Mouse (Mus musculus) lung, embryonic 16.5 days (tissue): ENCODE data around the gene Dscam. TPM values are rescaled to one million over a fixed set of nuclear protein-coding genes. Genes with fewer than 3 reads are reported as not detected.

Experiments used
- ATAC-seq: fragments of 200-750 bp; cut with Nextera tagmentation; 2 replicates; pipeline ENCODE4 v1.8.0; 2017; ENCODE audit warnings: low read depth, mild to moderate bottlenecking, moderate library complexity
- H3K27ac ChIP-seq: fragments of 300-500 bp; sonication (generic); 2 replicates; pipeline ENCODE4 v1.5.1; 2014; ENCODE audit warnings: mild to moderate bottlenecking, control low read depth, low read length
- H3K27me3 ChIP-seq: fragments of 300-500 bp; sonication (generic); 2 replicates; pipeline ENCODE4 v1.6.1; 2014; ENCODE audit warnings: low read depth, low read length, mixed read lengths; ENCODE audit not compliant: control insufficient read depth, insufficient read depth
- H3K36me3 ChIP-seq: fragments of 300-500 bp; sonication (generic); 2 replicates; pipeline ENCODE4 v1.6.1; 2014; ENCODE audit warnings: low read length; ENCODE audit not compliant: control insufficient read depth, insufficient read depth
- H3K4me1 ChIP-seq: fragments of 300-500 bp; sonication (generic); replicated peaks from 2 replicates; pipeline ENCODE4 v1.6.1; 2014; ENCODE audit warnings: low read length, mixed read lengths; ENCODE audit not compliant: control insufficient read depth, insufficient read depth
- H3K4me2 ChIP-seq: fragments of 300-500 bp; sonication (generic); 2 replicates; pipeline ENCODE4 v1.6.1; 2014; ENCODE audit warnings: low read depth, low read length, control low read depth
- H3K4me3 ChIP-seq: fragments of 300-500 bp; sonication (generic); 2 replicates; pipeline ENCODE4 v1.5.1; 2014; ENCODE audit warnings: mild to moderate bottlenecking, low read length, control low read depth
- H3K9ac ChIP-seq: fragments of 300-500 bp; sonication (generic); 2 replicates; pipeline ENCODE4 v1.6.1; 2014; ENCODE audit warnings: low read length, control low read depth
- H3K9me3 ChIP-seq: fragments of 300-500 bp; sonication (generic); 2 replicates; pipeline ENCODE4 v1.6.1; 2016; ENCODE audit warnings: low read length; ENCODE audit not compliant: control insufficient read depth
- WGBS: fragments of 180-500 bp; shearing (Covaris S2); extraction: QIAGEN DNeasy Blood & Tissue Kit; methylation state at CpG from one replicate; pipeline ENCODE4 v1.1.7; 2014; 5-methylcytosine and 5-hydroxymethylcytosine counted together
- polyA plus RNA-seq: library from polyadenylated mRNA; unstranded; fragments of >200 nt; fragmentation: Nextera tagmentation; extraction: Ambion mirVana; gene quantifications from 2 replicates; pipeline ENCODE4 v1.2.1, GENCODE M21; 2015

The Dscam gene
- polyA plus RNA-seq, 1 experiment from 2014 or later, result not detected

DNA sequence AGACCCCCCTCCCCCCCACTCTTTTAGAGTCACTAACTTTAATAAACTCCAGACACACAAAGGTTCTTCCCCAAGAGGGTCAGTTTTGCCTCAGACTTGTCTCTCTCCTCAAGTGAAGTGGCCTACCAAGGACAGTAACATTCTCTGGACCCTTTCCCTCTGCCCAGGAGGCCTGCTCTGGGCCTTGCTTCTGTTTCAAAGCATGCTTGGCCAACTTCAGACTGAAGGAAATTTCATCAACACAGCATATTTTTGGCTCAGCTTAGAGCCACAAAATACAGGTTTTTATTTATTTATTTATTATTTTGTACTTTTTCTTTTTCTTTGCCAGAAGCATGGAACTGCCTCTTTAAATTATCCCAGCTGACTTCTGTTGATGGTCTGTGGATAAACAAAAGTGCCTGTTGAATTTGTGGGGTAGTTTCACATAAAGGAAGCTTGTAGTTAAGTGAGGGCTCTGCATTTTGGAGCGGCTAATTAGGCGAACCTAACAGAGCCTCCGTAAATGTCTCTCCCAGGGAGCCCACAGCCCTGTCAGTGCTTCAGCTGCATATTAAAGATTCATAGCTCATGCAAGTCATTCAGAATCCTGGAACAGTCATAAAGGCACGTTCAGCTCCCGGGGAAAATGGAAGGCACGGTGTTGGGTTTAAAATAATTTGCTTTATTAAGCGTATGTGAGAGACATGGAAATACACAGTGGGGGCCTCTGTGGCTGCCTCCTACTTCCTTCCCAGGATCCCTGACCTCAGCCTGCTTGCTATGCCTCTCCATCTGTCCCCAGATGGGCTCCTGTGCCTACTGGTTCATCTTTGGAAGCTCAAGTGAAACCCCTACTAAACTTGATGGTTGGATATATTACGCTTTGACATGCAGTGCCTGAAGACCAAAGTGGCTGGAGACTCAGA lies 606.9 kb downstream of the Dscam start:
- H3K4me3 ChIP-seq, result no peak overlapping the region
- no peak overlapping the region for H3K4me2 ChIP-seq
- no peak overlapping the region for H3K9ac ChIP-seq
- no peak overlapping the region for H3K27ac ChIP-seq
- H3K4me1 ChIP-seq, result no peaks in the 10 kb centered on the region
- no peaks in the 10 kb centered on the region for H3K27me3 ChIP-seq
- no peak for ATAC-seq
- H3K36me3 ChIP-seq, result no peaks in the 10 kb centered on the region
- H3K9me3 ChIP-seq, result no peaks in the 10 kb centered on the region
- WGBS, result 70% methylated on average over 8 of the region's 8 CpGs

DNA sequence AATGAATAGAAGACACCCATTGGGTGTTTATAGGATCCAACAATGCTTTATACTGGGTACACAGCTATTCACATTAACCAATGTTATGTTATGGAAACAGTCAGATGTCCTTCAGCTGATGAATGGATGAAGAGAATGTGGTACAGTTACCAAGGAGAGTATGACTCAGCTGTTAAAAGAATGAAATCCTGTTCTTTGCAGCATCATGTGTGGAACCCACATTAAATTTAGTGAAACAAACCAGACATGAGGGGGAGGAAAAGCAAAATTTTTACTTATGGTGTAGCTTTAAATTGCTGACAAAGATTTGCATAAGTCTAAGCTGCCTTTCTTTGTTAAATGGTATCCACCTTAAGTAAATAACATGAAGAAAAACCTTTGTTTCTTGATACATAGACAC lies 610.8 kb downstream of the Dscam start:
- H3K4me1 ChIP-seq, result no peaks in the 10 kb centered on the region
- no peak overlapping the region for H3K4me3 ChIP-seq
- ATAC-seq, result no peak
- no peaks in the 10 kb centered on the region for H3K27me3 ChIP-seq
- no peak overlapping the region for H3K27ac ChIP-seq
- no peaks in the 10 kb centered on the region for H3K36me3 ChIP-seq
- H3K9ac ChIP-seq, result no peak overlapping the region
- no peak overlapping the region for H3K4me2 ChIP-seq
- H3K9me3 ChIP-seq, result no peaks in the 10 kb centered on the region

DNA sequence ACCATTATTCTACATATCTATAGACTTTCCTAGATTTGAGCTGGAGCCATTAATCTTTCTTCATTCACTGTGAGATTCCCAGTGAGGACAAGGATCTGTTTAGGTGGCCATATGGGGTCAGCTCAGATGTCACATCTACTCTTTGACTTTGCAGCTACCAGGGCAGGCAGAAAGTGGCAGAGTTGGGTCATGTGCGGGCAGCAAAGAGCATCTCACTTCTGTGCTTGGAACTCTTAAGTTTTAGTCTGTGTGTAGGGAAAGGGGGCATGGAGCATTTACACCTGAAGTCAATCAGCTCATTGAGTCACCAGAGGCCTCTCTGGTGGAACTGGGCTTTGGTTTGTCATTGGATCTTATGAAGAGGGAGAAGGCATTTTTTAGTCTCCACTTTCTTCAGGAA lies 612.2 kb downstream of the Dscam start:
- no peak for ATAC-seq
- WGBS, result 71% methylated on average over 1 of the region's 1 CpGs

DNA sequence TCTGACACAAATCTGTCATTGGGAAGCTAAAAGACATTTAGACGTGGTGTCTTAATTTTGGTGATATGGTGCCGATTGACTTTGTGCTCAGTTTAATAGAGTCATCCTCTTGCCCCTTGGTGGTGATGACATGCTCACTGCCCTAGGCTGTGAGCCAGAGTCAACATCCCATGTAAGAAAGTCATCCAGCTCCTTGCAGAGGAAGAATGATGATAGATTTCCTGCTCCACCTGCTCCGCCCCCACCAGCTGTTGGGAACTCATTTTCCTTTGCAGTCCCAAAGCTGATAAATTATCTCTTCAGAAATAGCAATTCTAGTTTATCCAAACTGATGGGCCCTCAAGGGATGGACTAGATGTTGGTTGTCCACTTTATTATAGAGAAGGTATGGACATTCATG lies 613.9 kb downstream of the Dscam start:
- Histone ChIP-seq H3K27ac (no peak overlapping the region), H3K4me3 (no peak overlapping the region), H3K4me2 (no peak overlapping the region), H3K36me3 (no peaks in the 10 kb centered on the region), H3K9ac (no peak overlapping the region), H3K27me3 (no peaks in the 10 kb centered on the region), H3K4me1 (no peaks in the 10 kb centered on the region), H3K9me3 (no peaks in the 10 kb centered on the region)
- ATAC-seq, result no peak
- WGBS, result 61% methylated on average over 3 of the region's 3 CpGs

More for the DNA sequence above, 612.2 kb downstream of the Dscam start:
- Histone ChIP-seq H3K9me3 (no peaks in the 10 kb centered on the region), H3K4me1 (no peaks in the 10 kb centered on the region), H3K4me2 (no peak overlapping the region), H3K4me3 (no peak overlapping the region), H3K27ac (no peak overlapping the region), H3K27me3 (no peaks in the 10 kb centered on the region), H3K36me3 (no peaks in the 10 kb centered on the region), H3K9ac (no peak overlapping the region)

DNA sequence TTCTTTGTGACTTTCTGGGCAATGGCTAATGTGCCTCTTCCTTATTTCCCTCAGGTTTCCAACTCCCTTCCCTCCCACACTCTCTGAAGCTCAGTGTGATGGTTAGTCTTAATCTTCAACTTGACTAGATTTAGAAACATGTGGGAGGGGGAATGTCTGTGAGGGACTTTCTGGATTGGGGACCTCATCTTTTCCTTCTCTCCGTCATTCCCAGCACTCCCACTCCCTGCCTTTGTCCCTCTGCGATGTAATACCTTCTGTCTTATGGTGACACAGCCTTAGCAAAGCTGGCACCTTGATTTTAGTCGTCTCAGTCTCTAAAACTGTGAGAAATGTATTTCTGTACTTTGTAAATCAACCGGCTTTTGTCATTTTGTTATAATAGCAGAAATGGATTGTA lies 615.1 kb downstream of the Dscam start:
- Histone ChIP-seq H3K36me3 (no peaks in the 10 kb centered on the region), H3K9ac (no peak overlapping the region), H3K4me3 (no peak overlapping the region), H3K27me3 (no peaks in the 10 kb centered on the region), H3K9me3 (no peaks in the 10 kb centered on the region), H3K4me1 (no peaks in the 10 kb centered on the region), H3K4me2 (no peak overlapping the region), H3K27ac (no peak overlapping the region)
- 67% methylated on average over 4 of the region's 4 CpGs for WGBS
- ATAC-seq, result no peak

DNA sequence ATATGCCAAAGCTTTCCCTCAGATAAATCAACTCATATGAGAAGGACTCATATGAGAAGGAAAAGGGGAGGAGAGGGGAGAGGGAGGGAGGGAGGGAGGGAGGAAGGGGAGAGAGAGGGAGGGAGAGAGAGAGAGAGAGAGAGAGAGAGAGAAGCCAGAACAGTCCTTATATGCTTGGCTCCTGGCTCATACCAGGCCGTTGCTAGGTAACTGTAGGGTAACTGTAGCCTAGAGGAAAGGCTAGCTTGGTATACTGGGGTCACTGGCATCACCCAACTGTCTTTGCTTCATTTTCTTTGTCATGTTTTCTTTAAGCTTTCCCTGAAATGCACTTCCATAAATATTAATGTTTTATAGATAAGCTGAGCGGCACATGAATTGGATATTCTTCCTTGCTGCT lies 617.9 kb downstream of the Dscam start:
- H3K27me3 ChIP-seq, result no peaks in the 10 kb centered on the region
- H3K36me3 ChIP-seq, result no peaks in the 10 kb centered on the region
- no peak overlapping the region for H3K27ac ChIP-seq
- no peaks in the 10 kb centered on the region for H3K9me3 ChIP-seq
- 75% methylated on average over 2 of the region's 2 CpGs for WGBS
- no peak overlapping the region for H3K4me2 ChIP-seq
- no peaks in the 10 kb centered on the region for H3K4me1 ChIP-seq
- no peak overlapping the region for H3K9ac ChIP-seq
- H3K4me3 ChIP-seq, result no peak overlapping the region
- ATAC-seq, result no peak

DNA sequence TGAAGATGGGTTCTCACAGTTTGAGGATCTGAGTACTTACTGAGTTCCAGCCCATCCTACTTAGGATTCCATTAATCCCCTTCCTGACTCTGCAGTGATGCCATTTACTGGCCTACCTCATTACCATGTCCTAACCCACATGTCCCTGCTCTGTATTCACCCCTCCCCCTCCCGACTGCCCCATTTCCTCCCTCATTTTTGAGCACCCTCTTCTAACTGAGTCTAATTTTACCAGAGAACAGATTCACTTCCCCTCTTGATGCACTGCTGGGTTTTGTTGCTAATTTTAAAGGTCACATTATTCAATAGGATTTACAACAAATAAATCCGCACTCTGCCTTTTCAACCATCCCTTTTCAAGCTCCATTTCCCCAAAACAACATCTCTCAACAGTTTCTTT lies 629.5 kb downstream of the Dscam start:
- Histone ChIP-seq H3K4me2 (no peak overlapping the region), H3K9me3 (no peaks in the 10 kb centered on the region), H3K36me3 (no peaks in the 10 kb centered on the region), H3K4me3 (no peak overlapping the region), H3K27me3 (no peaks in the 10 kb centered on the region), H3K9ac (no peak overlapping the region), H3K27ac (no peak overlapping the region), H3K4me1 (no peaks in the 10 kb centered on the region)
- ATAC-seq, result no peak
- 61% methylated on average over 2 of the region's 2 CpGs for WGBS

Other genes with a start within 250 kb of the Dscam start
- 10.0 and 11.9 TPM in 2 replicates for gene Bace2, start 186.0 kb upstream of the Dscam start, polyA plus RNA-seq